Mouse (Mus musculus): ENCODE measurements around the gene A1bg. TPM values are rescaled to one million over a fixed set of nuclear protein-coding genes. Genes with fewer than 3 reads are reported as not detected.

The A1bg gene
- not detected for total RNA-seq (2021)

DNA sequence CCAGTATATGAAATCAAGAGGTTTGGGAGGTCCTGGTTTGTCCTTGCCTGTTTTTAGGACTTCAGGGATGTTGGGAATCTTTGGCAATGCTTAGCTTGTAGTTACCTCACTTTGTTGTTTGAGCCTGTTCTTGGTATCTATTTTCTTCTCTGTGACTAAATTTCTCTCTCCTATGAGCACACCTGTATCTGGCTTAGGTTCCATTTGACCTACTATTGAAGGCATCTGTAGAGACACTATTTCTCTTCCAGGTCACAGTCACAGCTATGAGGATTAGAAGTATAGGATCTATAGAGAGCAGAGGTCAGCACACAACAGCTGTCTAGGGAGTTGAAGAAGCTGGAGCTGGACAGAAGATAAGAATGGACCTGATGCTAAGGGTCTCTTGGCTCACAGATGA is at the start of gene A1bg:
Gene A1bg (minus strand): TSS at position 101 of the 400 bp plus-strand sequence.
- no peak for DNase-seq (ENCODE audit: extremely low spot score in 1 of 2, low spot score in 1 of 2)

DNA sequence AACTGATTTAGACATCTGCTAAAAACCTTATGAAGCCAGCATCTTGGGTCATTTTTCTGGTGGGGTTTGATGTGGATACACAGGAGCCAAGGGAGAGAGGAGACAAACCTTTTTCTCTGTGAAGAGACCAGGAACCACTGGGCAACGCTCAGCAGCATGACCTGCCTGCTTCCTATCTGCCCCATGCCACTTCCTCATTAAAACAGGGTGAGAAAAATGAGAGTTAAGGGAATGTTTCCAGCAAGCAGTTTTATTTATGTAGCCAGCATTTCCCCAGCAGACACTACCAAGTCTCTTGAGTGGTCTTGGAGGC is 45.7 kb upstream of the A1bg start:
- DNase-seq (ENCODE audit: extremely low spot score in 1 of 2, low spot score in 1 of 2), result no peak

DNA sequence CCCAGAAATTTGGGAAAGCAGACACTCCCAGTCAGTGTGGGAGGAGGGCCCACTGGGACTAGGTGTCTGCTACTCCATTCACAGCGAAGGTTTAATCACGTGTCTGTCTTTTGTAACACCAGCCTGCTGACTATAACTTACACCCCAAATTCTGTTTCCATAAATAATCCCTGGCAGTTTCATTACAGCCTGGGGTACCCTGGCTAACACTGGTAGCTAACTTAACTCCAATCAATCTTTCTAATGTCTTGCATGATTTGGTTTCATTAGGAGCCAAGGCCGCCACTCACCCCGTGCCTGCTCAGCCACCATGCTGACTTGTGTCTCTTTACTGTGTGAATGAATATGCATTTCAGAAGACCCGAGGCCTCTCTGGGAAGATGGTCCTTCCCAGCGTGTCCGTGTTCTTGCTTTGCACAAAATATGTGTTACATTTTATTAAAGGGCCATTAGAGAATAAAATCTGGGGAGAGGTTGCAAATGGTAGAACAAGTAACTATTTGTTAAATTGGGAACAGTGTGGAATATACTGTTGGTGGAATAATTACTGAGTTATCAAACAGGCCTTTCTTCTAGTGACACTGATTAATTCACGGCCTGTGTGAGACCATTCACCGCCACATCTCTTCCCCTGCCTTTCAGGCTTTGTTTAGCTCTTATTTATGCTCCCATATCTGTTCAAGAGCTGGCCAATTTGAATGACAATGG is 45.2 kb upstream of the A1bg start:
- no peak for DNase-seq (ENCODE audit: extremely low spot score in 1 of 2, low spot score in 1 of 2)

- DNase-seq (ENCODE audit: extremely low spot score in 1 of 2, low spot score in 1 of 2), result no peak
Observed at GRCm38 (mm10) chr15:60925686-60926085, 2.9 kb upstream of the A1bg start.

- DNase-seq (ENCODE audit: extremely low spot score in 1 of 2, low spot score in 1 of 2), result no peak
Observed at GRCm38 (mm10) chr15:60903763-60904697, 18.8 kb downstream of the A1bg start.

DNA sequence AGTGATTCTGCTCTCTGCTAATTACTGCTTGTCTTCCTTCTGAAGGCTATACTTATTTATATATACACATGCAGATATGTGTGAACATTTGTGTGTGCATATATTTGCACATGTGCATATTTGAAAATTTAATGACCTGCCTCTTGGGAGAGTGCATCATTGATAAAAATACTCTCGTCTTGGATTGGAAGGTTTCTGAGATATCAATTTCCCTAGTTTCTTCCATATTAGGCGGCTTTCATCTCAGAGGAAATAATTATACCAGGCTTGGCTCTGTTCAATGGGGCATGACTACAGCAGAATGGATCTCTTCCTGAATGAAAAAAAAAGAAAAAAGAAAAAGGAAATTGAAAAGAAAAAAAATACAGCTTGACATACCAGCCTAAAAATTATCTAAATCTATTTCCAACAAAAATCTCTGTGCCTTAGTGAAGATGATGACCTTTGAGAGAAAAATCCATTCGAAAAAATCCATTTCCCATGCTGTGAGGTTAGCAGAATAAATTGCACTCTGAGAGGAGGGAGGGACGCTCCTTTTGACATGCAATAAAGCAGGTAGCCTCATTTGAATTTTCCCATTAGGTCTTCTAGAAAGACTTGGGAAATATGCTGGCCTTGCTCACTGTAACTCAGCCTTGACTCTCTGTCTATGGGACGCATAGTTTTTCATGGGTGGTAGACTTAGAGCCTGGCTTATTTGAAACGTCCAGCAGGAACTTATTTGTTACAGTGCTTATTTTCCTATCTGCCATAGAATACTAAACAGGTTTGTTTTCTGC is 24.4 kb downstream of the A1bg start:
- no peak for DNase-seq (ENCODE audit: extremely low spot score in 1 of 2, low spot score in 1 of 2)

GRCm38 (mm10) chr15:60896040-60896439 is 26.8 kb downstream of the A1bg start:
- DNase-seq (ENCODE audit: extremely low spot score in 1 of 2, low spot score in 1 of 2), result no peak

DNA sequence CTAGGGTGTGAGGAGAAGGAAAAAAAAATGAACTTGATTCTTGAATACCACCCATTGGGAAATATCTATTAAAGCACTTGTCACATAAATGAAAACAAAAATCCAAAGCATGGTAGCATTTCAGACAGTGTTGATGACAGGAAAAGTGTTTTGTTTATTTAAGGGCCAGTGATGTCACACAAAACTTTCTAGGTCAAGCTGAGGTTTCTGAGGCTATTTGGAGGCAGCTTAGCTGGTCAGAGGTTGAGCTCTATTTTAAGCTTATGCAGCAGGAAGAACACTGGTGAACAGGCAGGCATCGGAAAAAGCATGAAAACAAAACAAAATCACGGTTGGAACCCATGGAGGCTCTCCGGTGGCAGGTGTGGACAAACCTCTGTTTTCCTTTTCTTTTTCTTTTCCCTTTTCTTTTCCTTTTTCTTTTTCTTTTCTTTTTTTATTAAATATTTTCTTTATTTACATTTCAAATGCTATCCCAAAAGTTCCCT is 29.8 kb downstream of the A1bg start:
- no peak for DNase-seq (ENCODE audit: extremely low spot score in 1 of 2, low spot score in 1 of 2)

DNA sequence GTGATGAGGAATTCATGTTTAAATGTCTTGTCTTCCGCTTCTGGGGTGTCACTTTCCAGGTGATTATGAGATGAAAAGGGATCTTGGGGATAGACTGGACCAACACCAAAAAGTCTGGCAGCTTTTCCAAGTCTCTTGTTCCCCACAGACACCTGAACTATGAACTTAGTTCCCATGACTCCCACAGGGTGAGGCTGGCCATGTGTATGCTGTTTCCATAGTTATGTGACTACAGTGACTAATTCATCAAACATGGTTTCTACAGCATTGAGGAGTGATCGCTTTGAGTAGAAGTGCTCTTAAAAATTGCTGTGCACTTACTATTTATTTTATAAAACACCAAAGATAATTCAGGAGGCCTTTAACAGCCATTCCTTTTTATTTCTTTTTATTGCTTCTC is 34.1 kb downstream of the A1bg start:
- no peak for DNase-seq (ENCODE audit: extremely low spot score in 1 of 2, low spot score in 1 of 2)

DNA sequence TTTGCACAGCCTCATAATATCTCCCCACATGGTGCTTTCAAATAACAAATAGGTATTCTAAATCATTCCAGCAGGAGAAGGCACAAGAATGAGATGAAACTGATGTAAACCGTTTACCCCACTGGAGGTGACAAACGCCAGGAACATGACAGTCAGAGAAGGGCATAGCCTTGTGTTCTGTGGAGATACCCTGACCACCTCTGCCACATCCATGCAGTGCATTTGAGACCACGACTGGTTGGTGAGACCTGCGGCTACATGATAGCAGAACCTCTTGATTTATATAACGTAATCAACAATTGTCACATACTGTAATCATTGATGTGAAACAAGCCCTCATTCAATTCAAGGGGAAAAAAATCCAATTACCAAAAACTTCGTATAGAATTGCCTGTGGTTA is 47.1 kb downstream of the A1bg start:
- no peak for DNase-seq (ENCODE audit: extremely low spot score in 1 of 2, low spot score in 1 of 2)

DNA sequence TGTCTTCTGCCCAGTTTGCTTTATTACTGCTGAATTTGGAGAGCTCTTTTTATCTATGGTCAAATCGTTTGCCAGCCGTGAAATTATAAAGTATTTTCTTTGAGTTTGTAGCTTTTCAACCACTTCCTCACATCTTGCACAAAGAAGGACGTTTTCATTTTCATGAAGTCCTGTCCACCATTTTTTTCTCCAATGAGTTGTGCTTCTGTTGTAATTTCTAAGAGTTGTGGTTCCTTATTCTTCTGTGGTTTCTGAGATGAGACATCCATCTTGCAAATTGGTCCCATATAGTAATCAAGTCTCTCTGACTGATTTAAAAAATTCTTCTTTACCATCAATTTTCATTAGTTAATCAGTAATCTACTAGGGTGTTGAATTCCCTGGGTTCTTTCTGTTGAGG is 60.4 kb downstream of the A1bg start:
- DNase-seq (ENCODE audit: extremely low spot score in 1 of 2, low spot score in 1 of 2), result no peak

DNA sequence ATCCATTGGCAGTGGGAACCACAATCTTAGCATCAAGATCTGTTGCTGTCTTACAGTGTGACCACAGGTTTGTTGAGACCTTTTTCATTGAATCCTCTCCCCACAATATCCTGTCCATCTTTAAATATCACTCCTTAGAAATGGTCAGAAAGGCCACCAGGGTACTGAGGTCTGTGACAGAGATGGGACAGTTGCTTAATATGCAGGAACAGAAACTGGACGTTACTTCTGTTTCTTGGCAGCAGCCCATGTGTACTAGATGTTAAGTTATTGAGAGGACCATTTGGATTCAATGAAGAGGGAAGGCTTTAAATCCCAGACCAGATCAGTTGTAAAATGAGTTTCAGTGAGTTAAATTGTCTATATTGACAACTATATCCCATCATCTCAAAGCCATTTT is 67.7 kb downstream of the A1bg start:
- DNase-seq (ENCODE audit: extremely low spot score in 1 of 2, low spot score in 1 of 2), result no peak

DNA sequence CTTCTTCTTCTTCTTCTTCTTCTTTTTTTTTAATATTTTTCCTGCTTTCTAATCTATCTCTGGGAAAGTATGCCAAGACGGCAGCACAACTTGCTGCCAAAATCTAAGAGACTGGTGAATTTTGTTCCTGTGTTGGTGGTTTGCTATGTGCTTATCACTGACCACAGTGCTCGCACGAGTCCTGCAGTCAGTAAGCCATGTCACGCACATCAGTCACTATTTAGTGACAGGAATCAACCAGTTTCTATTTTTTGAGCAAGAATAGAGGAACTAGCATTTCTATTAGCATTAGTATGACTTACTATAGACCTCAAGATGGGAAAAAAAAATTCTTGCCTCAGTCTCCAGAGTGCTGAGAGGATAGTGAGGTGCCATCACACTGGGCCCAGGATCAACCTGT is 68.7 kb downstream of the A1bg start:
- DNase-seq (ENCODE audit: extremely low spot score in 1 of 2, low spot score in 1 of 2), result no peak

- no peak for DNase-seq (ENCODE audit: extremely low spot score in 1 of 2, low spot score in 1 of 2)
Observed at GRCm38 (mm10) chr15:60853231-60853999, 69.4 kb downstream of the A1bg start, which contains the start of gene Fam84b. Gene Fam84b, minus strand, starts transcription at chr15:60853778.

DNA sequence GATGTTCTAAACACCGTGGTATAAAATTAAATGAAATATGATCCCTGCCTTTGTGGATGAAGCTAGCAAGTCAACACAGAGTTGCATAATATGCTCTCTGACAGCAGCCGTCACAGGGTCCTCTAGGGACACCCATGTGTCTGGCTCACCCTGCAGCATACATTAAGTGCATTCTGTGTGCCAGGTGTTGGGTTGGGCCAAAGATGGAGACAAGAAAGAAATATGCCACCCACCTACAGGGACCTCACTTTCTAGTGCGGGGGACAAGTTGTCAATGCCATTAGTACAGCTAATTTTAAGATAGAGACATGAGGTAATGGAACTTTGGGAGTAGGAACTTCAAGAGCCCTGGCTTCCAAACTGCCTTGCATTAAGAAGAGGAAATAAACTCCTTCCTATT is 74.2 kb downstream of the A1bg start:
- DNase-seq (ENCODE audit: extremely low spot score in 1 of 2, low spot score in 1 of 2), result no peak

Other genes with a start within 250 kb of the A1bg start
- gene Fam84b, start 69.2 kb downstream of the A1bg start, total RNA-seq (2021), result 10 to 100 TPM; 14.4 to 17.6 TPM

Data from layer of hippocampus, postnatal 25 days (tissue).